Mouse (Mus musculus): ENCODE results near the gene Mmp17. TPM values are rescaled to one million over a fixed set of nuclear protein-coding genes. Genes with fewer than 3 reads are reported as not detected.

Mmp17 gene
- polyA plus RNA-seq, 1 experiment: 1.6 TPM

DNA sequence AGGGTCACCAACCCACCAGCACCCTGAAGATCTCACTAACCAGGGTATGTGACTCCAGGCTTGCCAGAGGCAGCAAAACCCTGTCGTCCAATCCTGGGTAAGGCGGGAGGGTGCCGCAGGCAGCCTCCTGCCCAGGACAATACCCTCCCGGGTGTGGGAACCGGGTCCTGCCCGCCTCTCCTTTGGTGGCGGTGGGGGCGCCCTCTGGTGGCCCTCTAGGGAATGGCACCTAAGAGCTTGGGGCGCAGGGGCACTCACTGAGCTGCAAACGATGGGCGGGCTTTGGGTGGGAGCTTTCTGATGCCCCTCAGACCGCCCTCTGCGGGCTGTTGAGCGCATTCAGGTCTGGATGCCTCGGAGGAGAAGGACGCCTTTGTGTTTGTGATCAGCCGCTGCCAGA lies 2.0 kb downstream of the Mmp17 start:
- WGBS: 2% methylated on average over 17 of the region's 17 CpGs
- H3K27ac ChIP-seq (ENCODE audit: insufficient read depth, low read depth, low read length): no peak overlapping the region
- TF ChIP-seq POLR2A (IDR thresholded peaks at IDR 0.05; ENCODE audit: low read depth, low read length) (no peak), CTCF (conservative IDR thresholded peaks at IDR 0.05; ENCODE audit: insufficient read depth, insufficient read length, low read depth, low read length) (peak; percentile 63)

DNA sequence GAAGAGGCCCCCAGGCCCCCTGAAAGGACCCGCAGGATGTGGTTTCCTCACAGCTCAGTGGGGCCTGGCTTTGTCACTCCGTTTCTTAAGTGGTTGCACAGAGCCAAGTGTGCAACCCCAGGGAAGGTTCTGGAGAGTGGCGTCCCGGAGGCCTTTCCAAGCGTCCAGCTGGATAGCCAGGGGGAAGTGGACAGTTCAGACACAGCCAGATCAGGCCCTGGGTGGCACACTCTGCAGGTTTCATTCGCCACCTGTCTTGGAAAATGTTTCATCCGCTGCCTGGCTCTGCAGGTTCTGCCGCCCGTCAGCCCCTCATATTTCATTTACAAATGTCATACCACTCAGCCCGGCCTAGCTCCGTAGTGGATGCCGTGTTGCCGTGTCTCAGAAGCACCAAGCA lies 2.5 kb downstream of the Mmp17 start:
- Histone ChIP-seq H3K36me3 (ENCODE audit: control insufficient read depth, insufficient read depth, low read length) (no peaks in the 10 kb centered on the region), H3K4me3 (ENCODE audit: insufficient read depth, low read depth, low read length) (no peak overlapping the region), H3K4me1 (ENCODE audit: control insufficient read depth, insufficient read depth, low read length) (no peaks in the 10 kb centered on the region), H3K27me3 (replicated peaks; ENCODE audit: control insufficient read depth, insufficient read depth, low read length) (0 out of 2 replicates have a peak, but pooled peaks cover 3% of the 10 kb centered on the region), H3K27ac (ENCODE audit: insufficient read depth, low read depth, low read length) (no peak overlapping the region)
- DNase-seq: no peak
- no peak for TF ChIP-seq CTCF (conservative IDR thresholded peaks at IDR 0.05; ENCODE audit: insufficient read depth, insufficient read length, low read depth, low read length)
- no peak for TF ChIP-seq POLR2A (IDR thresholded peaks at IDR 0.05; ENCODE audit: low read depth, low read length)
- WGBS: 68% methylated on average over 13 of the region's 13 CpGs

More for the DNA sequence above, 2.0 kb downstream of the Mmp17 start:
- no peaks in the 10 kb centered on the region for H3K4me1 ChIP-seq (ENCODE audit: control insufficient read depth, insufficient read depth, low read length)
- H3K27me3 ChIP-seq (replicated peaks; ENCODE audit: control insufficient read depth, insufficient read depth, low read length): 0 out of 2 replicates have a peak, but pooled peaks cover 3% of the 10 kb centered on the region
- H3K36me3 ChIP-seq (ENCODE audit: control insufficient read depth, insufficient read depth, low read length): no peaks in the 10 kb centered on the region
- DNase-seq: peak; percentile 77
- peak overlapping the region; percentile 31 for H3K4me3 ChIP-seq (ENCODE audit: insufficient read depth, low read depth, low read length)

DNA sequence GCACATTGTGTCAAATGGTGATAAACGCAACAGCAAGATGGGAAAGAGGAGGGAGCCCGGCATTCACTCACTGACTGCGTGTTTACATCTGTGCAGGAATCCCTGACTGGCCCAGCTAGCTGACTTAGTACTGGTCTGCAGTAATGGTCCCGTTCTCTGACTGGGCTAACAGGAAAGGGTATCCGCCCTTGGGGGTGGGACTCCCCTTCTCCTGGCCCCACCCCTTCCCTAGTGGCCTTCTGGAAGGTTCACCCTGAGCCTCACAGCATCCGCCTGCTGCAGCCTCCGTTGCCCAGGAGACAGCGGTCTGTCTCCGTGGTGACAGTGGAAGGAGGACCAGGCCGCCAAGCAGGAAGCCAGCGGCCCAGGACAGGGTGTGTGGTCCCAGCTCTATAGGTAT lies 6.9 kb downstream of the Mmp17 start:
- no peaks in the 10 kb centered on the region for H3K27me3 ChIP-seq (replicated peaks; ENCODE audit: control insufficient read depth, insufficient read depth, low read length)
- H3K27ac ChIP-seq (ENCODE audit: insufficient read depth, low read depth, low read length): no peak overlapping the region
- 25% methylated on average over 11 of the region's 11 CpGs for WGBS
- no peak for DNase-seq
- no peaks in the 10 kb centered on the region for H3K36me3 ChIP-seq (ENCODE audit: control insufficient read depth, insufficient read depth, low read length)
- TF ChIP-seq POLR2A (IDR thresholded peaks at IDR 0.05; ENCODE audit: low read depth, low read length) (no peak), CTCF (conservative IDR thresholded peaks at IDR 0.05; ENCODE audit: insufficient read depth, insufficient read length, low read depth, low read length) (no peak)
- H3K4me1 ChIP-seq (ENCODE audit: control insufficient read depth, insufficient read depth, low read length): no peaks in the 10 kb centered on the region
- H3K4me3 ChIP-seq (ENCODE audit: insufficient read depth, low read depth, low read length): no peak overlapping the region

DNA sequence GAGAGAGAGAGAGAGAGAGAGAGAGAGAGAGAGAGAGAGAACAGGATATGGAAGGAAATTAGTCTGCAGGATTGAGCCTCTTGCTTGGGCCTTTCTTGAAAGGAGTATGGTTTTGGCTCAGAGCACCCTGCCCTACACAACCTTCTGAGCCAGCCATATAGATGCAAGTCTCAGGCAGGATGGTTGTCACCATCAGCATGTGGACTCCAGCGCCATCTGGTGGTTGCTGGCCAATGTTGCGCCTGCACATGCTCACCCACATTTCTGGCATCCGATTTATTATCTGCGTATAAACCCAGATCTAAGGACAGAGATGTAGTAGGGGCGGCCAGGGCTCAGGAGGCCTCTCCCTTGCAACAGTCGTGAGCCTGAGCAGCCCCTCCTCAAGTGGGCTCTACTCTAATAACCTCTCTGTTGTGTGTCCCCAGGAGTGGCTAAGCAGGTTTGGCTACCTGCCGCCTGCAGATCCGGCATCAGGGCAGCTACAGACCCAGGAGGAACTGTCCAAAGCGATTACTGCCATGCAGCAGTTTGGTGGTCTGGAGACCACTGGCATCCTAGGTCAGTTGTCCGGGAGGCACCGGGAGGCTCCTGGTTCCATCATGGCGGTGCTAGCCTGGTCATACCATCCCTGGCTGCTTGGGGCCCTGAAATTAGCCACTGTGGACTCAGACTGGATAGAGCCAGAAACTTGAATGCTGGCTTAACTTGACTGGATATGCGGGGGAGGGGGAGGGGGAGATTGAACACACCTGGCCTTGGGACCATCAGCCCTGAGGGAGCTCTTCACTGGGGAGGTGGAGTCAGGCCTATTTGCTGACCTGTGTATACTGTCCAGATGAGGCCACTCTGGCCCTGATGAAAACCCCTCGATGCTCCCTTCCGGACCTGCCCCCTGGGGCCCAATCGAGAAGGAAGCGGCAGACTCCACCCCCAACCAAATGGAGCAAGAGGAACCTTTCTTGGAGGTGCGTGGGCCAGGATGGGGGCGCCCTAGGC lies 10.4 kb downstream of the Mmp17 start:
- peak; percentile 80 for DNase-seq
- H3K4me1 ChIP-seq (ENCODE audit: control insufficient read depth, insufficient read depth, low read length): no peaks in the 10 kb centered on the region
- H3K4me3 ChIP-seq (ENCODE audit: insufficient read depth, low read depth, low read length): no peak overlapping the region
- WGBS: 43% methylated on average over 19 of the region's 19 CpGs
- no peak overlapping the region for H3K27ac ChIP-seq (ENCODE audit: insufficient read depth, low read depth, low read length)
- H3K27me3 ChIP-seq (replicated peaks; ENCODE audit: control insufficient read depth, insufficient read depth, low read length): no peaks in the 10 kb centered on the region
- TF ChIP-seq CTCF (conservative IDR thresholded peaks at IDR 0.05; ENCODE audit: insufficient read depth, insufficient read length, low read depth, low read length): peak; percentile 99
- no peak for TF ChIP-seq POLR2A (IDR thresholded peaks at IDR 0.05; ENCODE audit: low read depth, low read length)
- no peaks in the 10 kb centered on the region for H3K36me3 ChIP-seq (ENCODE audit: control insufficient read depth, insufficient read depth, low read length)

DNA sequence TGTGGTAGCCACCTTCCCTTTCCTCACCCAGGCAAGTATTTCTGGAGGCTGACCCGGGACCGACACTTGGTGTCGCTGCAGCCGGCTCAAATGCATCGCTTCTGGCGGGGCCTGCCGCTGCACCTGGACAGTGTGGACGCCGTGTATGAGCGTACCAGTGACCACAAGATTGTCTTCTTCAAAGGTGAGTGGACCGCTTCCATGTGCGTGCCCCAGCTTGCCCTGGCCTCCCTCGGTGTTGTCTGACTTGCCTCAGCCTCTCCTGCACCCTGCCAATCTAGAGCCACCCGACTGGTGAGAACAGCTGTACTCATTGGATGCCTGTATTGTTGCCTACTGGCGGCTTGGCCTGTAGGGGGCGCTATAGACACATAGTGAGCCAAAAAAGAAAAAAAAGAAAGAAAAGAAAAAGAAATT lies 18.1 kb downstream of the Mmp17 start:
- TF ChIP-seq POLR2A (IDR thresholded peaks at IDR 0.05; ENCODE audit: low read depth, low read length): no peak
- TF ChIP-seq CTCF (conservative IDR thresholded peaks at IDR 0.05; ENCODE audit: insufficient read depth, insufficient read length, low read depth, low read length): peak; percentile 45
- Histone ChIP-seq H3K27me3 (replicated peaks; ENCODE audit: control insufficient read depth, insufficient read depth, low read length) (no peaks in the 10 kb centered on the region), H3K4me1 (ENCODE audit: control insufficient read depth, insufficient read depth, low read length) (no peaks in the 10 kb centered on the region), H3K4me3 (ENCODE audit: insufficient read depth, low read depth, low read length) (no peak overlapping the region), H3K27ac (ENCODE audit: insufficient read depth, low read depth, low read length) (no peak overlapping the region), H3K36me3 (ENCODE audit: control insufficient read depth, insufficient read depth, low read length) (no peaks in the 10 kb centered on the region)
- 46% methylated on average over 16 of the region's 16 CpGs for WGBS
- peak; percentile 58 for DNase-seq

DNA sequence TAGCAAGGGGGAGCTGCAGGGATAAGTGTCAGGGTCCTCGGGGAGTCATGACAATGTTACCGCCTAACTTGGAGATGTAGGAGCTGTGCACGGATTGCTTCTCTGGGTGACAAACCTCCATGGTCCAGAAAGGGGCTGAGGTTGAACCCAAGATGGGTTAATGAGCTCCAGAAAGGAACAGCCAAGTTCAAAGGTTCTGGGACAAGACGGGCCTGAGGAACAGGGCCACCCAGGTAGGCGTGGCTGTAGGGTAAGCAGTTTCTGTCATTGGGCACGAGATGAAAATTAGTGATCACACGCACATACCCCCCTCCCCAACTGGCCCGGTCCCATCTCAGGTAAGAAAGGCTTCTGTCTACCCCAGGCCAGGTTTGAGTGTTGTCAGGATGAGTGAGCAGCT lies 23.5 kb downstream of the Mmp17 start:
- Histone ChIP-seq H3K4me1 (ENCODE audit: control insufficient read depth, insufficient read depth, low read length) (no peaks in the 10 kb centered on the region), H3K36me3 (ENCODE audit: control insufficient read depth, insufficient read depth, low read length) (no peaks in the 10 kb centered on the region), H3K27ac (ENCODE audit: insufficient read depth, low read depth, low read length) (no peak overlapping the region), H3K4me3 (ENCODE audit: insufficient read depth, low read depth, low read length) (no peak overlapping the region), H3K27me3 (replicated peaks; ENCODE audit: control insufficient read depth, insufficient read depth, low read length) (no peaks in the 10 kb centered on the region)
- TF ChIP-seq POLR2A (IDR thresholded peaks at IDR 0.05; ENCODE audit: low read depth, low read length) (no peak), CTCF (conservative IDR thresholded peaks at IDR 0.05; ENCODE audit: insufficient read depth, insufficient read length, low read depth, low read length) (no peak)
- WGBS: 57% methylated on average over 8 of the region's 8 CpGs
- DNase-seq: peak; percentile 52

DNA sequence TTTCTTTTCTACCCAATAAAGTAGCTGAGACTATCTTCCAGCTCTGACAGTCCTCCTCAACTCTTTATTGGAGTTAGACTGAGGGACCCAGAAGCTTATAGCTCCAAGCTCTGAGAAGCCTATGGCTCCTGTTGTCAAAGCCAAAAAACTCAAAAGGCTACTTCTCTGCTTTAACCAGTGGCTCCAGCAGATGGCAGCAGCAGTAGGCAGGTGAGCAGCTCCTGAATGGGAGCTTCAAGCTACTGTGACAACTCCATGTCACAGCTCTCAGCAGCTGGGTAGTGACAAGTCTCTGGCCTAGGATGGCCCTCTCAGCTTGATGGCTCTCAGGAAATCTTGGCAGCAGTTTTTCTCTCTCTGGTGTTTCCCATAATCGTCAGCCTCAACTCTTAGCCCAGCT lies 27.1 kb downstream of the Mmp17 start:
- WGBS: 0% methylated on average over 1 of the region's 1 CpGs
- H3K27ac ChIP-seq (ENCODE audit: insufficient read depth, low read depth, low read length): no peak overlapping the region
- TF ChIP-seq CTCF (conservative IDR thresholded peaks at IDR 0.05; ENCODE audit: insufficient read depth, insufficient read length, low read depth, low read length): peak; percentile 91
- TF ChIP-seq POLR2A (IDR thresholded peaks at IDR 0.05; ENCODE audit: low read depth, low read length): no peak
- H3K4me1 ChIP-seq (ENCODE audit: control insufficient read depth, insufficient read depth, low read length): no peaks in the 10 kb centered on the region
- no peak overlapping the region for H3K4me3 ChIP-seq (ENCODE audit: insufficient read depth, low read depth, low read length)
- no peaks in the 10 kb centered on the region for H3K36me3 ChIP-seq (ENCODE audit: control insufficient read depth, insufficient read depth, low read length)
- DNase-seq: peak; percentile 84
- H3K27me3 ChIP-seq (replicated peaks; ENCODE audit: control insufficient read depth, insufficient read depth, low read length): no peaks in the 10 kb centered on the region

Measured in kidney, adult 2 months (tissue).